Mouse (Mus musculus) small intestine, adult 2 months (tissue): ENCODE data around the gene Ipmk.

Source experiments
- CTCF ChIP-seq: fragments of 200-500 bp; IDR thresholded peaks from 2 replicates; pipeline ENCODE4 v1.5.1; 2012; ENCODE audit warnings: low read depth, mild to moderate bottlenecking, control low read depth, inconsistent platforms, low read length, moderate library complexity, mixed read lengths; ENCODE audit not compliant: insufficient replicate concordance, insufficient read length; ENCODE audit errors: extremely low read depth
- POLR2A ChIP-seq: fragments of 200-500 bp; IDR thresholded peaks from 2 replicates; pipeline ENCODE4 v1.6.1; 2012; ENCODE audit warnings: low read depth, mild to moderate bottlenecking, control low read depth, inconsistent platforms, low read length, moderate library complexity

- TF ChIP-seq CTCF (no peak), POLR2A (no peak)
These were observed 47.4 kb upstream of the Ipmk start for GRCm38 (mm10) chr10:71300161-71300560.
